Mouse (Mus musculus): ENCODE data around the gene Marco. TPM values are rescaled to one million over a fixed set of nuclear protein-coding genes. Genes with fewer than 3 reads are reported as not detected.

Gene Marco
- polyA plus RNA-seq, 1 experiment: not detected

- no peak overlapping the region for H3K4me3 ChIP-seq (ENCODE audit: insufficient read depth, low read length)
- no peaks in the 10 kb centered on the region for H3K4me1 ChIP-seq (ENCODE audit: control insufficient read depth, insufficient read depth, low read length)
- TF ChIP-seq CTCF (IDR thresholded peaks at IDR 0.05; ENCODE audit: borderline replicate concordance, insufficient read depth, low read length): no peak
- no peak overlapping the region for H3K27ac ChIP-seq (ENCODE audit: insufficient read depth, low read length)
These were observed 53.1 kb downstream of the Marco start for GRCm38 (mm10) chr1:120451486-120452270.

- no peak overlapping the region for H3K27ac ChIP-seq (ENCODE audit: insufficient read depth, low read length)
- no peaks in the 10 kb centered on the region for H3K4me1 ChIP-seq (ENCODE audit: control insufficient read depth, insufficient read depth, low read length)
- H3K4me3 ChIP-seq (ENCODE audit: insufficient read depth, low read length): no peak overlapping the region
- TF ChIP-seq CTCF (IDR thresholded peaks at IDR 0.05; ENCODE audit: borderline replicate concordance, insufficient read depth, low read length) (no peak), POLR2A (IDR thresholded peaks at IDR 0.05; ENCODE audit: low read depth, low read length) (no peak)
These were observed 55.2 kb downstream of the Marco start for GRCm38 (mm10) chr1:120449662-120450061.

GRCm38 (mm10) chr1:120443228-120443639, 61.6 kb downstream of the Marco start:
- H3K27ac ChIP-seq (ENCODE audit: insufficient read depth, low read length): no peak overlapping the region
- H3K4me3 ChIP-seq (ENCODE audit: insufficient read depth, low read length): no peak overlapping the region
- TF ChIP-seq CTCF (IDR thresholded peaks at IDR 0.05; ENCODE audit: borderline replicate concordance, insufficient read depth, low read length) (no peak), POLR2A (IDR thresholded peaks at IDR 0.05; ENCODE audit: low read depth, low read length) (no peak)
- H3K4me1 ChIP-seq (ENCODE audit: control insufficient read depth, insufficient read depth, low read length): no peaks in the 10 kb centered on the region

GRCm38 (mm10) chr1:120441587-120441986, 63.2 kb downstream of the Marco start:
- TF ChIP-seq POLR2A (IDR thresholded peaks at IDR 0.05; ENCODE audit: low read depth, low read length) (no peak), CTCF (IDR thresholded peaks at IDR 0.05; ENCODE audit: borderline replicate concordance, insufficient read depth, low read length) (no peak)
- Histone ChIP-seq H3K27ac (ENCODE audit: insufficient read depth, low read length) (no peak overlapping the region), H3K4me3 (ENCODE audit: insufficient read depth, low read length) (no peak overlapping the region), H3K4me1 (ENCODE audit: control insufficient read depth, insufficient read depth, low read length) (no peaks in the 10 kb centered on the region)

GRCm38 (mm10) chr1:120435591-120435990, 69.2 kb downstream of the Marco start:
- Histone ChIP-seq H3K4me3 (ENCODE audit: insufficient read depth, low read length) (no peak overlapping the region), H3K27ac (ENCODE audit: insufficient read depth, low read length) (no peak overlapping the region), H3K4me1 (ENCODE audit: control insufficient read depth, insufficient read depth, low read length) (no peaks in the 10 kb centered on the region)
- TF ChIP-seq POLR2A (IDR thresholded peaks at IDR 0.05; ENCODE audit: low read depth, low read length): no peak
- no peak for TF ChIP-seq CTCF (IDR thresholded peaks at IDR 0.05; ENCODE audit: borderline replicate concordance, insufficient read depth, low read length)

GRCm38 (mm10) chr1:120430171-120430570, 74.7 kb downstream of the Marco start:
- Histone ChIP-seq H3K4me3 (ENCODE audit: insufficient read depth, low read length) (no peak overlapping the region), H3K27ac (ENCODE audit: insufficient read depth, low read length) (no peak overlapping the region), H3K4me1 (ENCODE audit: control insufficient read depth, insufficient read depth, low read length) (0 out of 2 replicates have a peak, but pooled peaks cover 2% of the 10 kb centered on the region)
- no peak for TF ChIP-seq POLR2A (IDR thresholded peaks at IDR 0.05; ENCODE audit: low read depth, low read length)
- TF ChIP-seq CTCF (IDR thresholded peaks at IDR 0.05; ENCODE audit: borderline replicate concordance, insufficient read depth, low read length): no peak

GRCm38 (mm10) chr1:120425587-120425986, 79.2 kb downstream of the Marco start:
- Histone ChIP-seq H3K4me1 (ENCODE audit: control insufficient read depth, insufficient read depth, low read length) (0 out of 2 replicates have a peak, but pooled peaks cover 2% of the 10 kb centered on the region), H3K4me3 (ENCODE audit: insufficient read depth, low read length) (no peak overlapping the region), H3K27ac (ENCODE audit: insufficient read depth, low read length) (no peak overlapping the region)
- no peak for TF ChIP-seq CTCF (IDR thresholded peaks at IDR 0.05; ENCODE audit: borderline replicate concordance, insufficient read depth, low read length)
- no peak for TF ChIP-seq POLR2A (IDR thresholded peaks at IDR 0.05; ENCODE audit: low read depth, low read length)

Other genes starting within 250 kb of the Marco start
- 8.9 and 23.2 TPM in 2 replicates for gene Steap3, start 232.3 kb downstream of the Marco start, polyA plus RNA-seq (2011; ENCODE audit: insufficient read length, low read depth, missing spikeins)
- gene C1ql2, start 164.4 kb downstream of the Marco start, polyA plus RNA-seq (2011; ENCODE audit: insufficient read length, low read depth, missing spikeins): not detected in 2 replicates
- gene En1, start 97.4 kb upstream of the Marco start, polyA plus RNA-seq (2011; ENCODE audit: insufficient read length, low read depth, missing spikeins): 10.5 and 11.3 TPM in 2 replicates